Mouse (Mus musculus) CH12.LX (cell line): ENCODE data around the gene Pdf. TPM values are rescaled to one million over a fixed set of nuclear protein-coding genes. Genes with fewer than 3 reads are reported as not detected.

Experiments
- DNase-seq: peaks from one replicate; pipeline ENCODE4 v3.0.0-alpha.2; 2013; ENCODE audit errors: extremely low read depth
- H3K27ac ChIP-seq: 2 replicates; pipeline ENCODE4 v1.5.1; 2012; ENCODE audit warnings: low read depth, mild to moderate bottlenecking, control low read depth, moderate library complexity; ENCODE audit not compliant: insufficient read depth
- H3K27me3 ChIP-seq: replicated peaks from 2 replicates; pipeline ENCODE3; 2012; ENCODE audit warnings: inconsistent platforms
- H3K36me3 ChIP-seq, 2 experiments: replicated peaks in 1 of 2; 2 replicates each; pipeline versions ENCODE3 to v1.6.1; 2012; ENCODE audit warnings: inconsistent platforms in 1 of 2, low read length in 1 of 2, mild to moderate bottlenecking in 1 of 2, mixed read lengths in 1 of 2, moderate library complexity in 1 of 2; ENCODE audit not compliant: control insufficient read depth in 1 of 2, insufficient read depth in 1 of 2
- H3K4me1 ChIP-seq, 2 experiments: 2 replicates each; pipeline ENCODE4 v1.6.1; 2012; ENCODE audit warnings: inconsistent platforms in 1 of 2, moderate library complexity in 1 of 2; ENCODE audit not compliant: insufficient read depth in 2 of 2, control insufficient read depth in 1 of 2
- H3K4me2 ChIP-seq: 2 replicates; pipeline ENCODE4 v1.6.1; 2012; ENCODE audit warnings: low read depth, mild to moderate bottlenecking, control low read depth; ENCODE audit not compliant: poor library complexity, insufficient read depth, severe bottlenecking
- H3K4me3 ChIP-seq, 3 experiments: fragments of 150-350 bp in 1 of 3; sonication (generic) in 1 of 3; replicated peaks in 1 of 3; 2 replicates each; pipeline versions ENCODE3 to v1.5.1; 2011 to 2012; ENCODE audit warnings: low read depth in 2 of 3, low read length in 2 of 3, mild to moderate bottlenecking in 2 of 3, moderate library complexity in 2 of 3, control low read depth in 1 of 3, improper control_type of control experiment in 1 of 3, inconsistent platforms in 1 of 3, mixed read lengths in 1 of 3; ENCODE audit not compliant: poor library complexity in 1 of 3
- H3K79me2 ChIP-seq: replicated peaks from 2 replicates; pipeline ENCODE4 v1.6.1; 2012; ENCODE audit warnings: mild to moderate bottlenecking, moderate library complexity; ENCODE audit not compliant: control insufficient read depth, poor library complexity, insufficient read depth, severe bottlenecking; ENCODE audit errors: extremely low read depth
- H3K9ac ChIP-seq: 2 replicates; pipeline ENCODE4 v1.6.1; 2012; ENCODE audit warnings: low read depth, mild to moderate bottlenecking, control low read depth, moderate library complexity; ENCODE audit not compliant: insufficient read depth
- H3K9me3 ChIP-seq: replicated peaks from 2 replicates; pipeline ENCODE3; 2012; ENCODE audit warnings: low read length, inconsistent platforms, mixed read lengths
- BHLHE40 ChIP-seq: IDR thresholded peaks from 2 replicates; pipeline ENCODE4 v1.6.1; 2011; ENCODE audit warnings: mild to moderate bottlenecking, low read depth, low read length, improper control_type of control experiment
- CHD1 ChIP-seq: IDR thresholded peaks from 2 replicates; pipeline ENCODE4 v1.6.1; 2012; ENCODE audit warnings: low read depth, low read length, improper control_type of control experiment, inconsistent platforms
- CHD2 ChIP-seq: IDR thresholded peaks from 2 replicates; pipeline ENCODE4 v1.6.1; 2011; ENCODE audit warnings: low read length, improper control_type of control experiment
- CTCF ChIP-seq, 2 experiments: IDR thresholded peaks in 1 of 2; conservative IDR thresholded peaks in 1 of 2; 2 replicates each; pipeline ENCODE4 v1.5.1; 2011 to 2012; ENCODE audit warnings: low read depth in 2 of 2, low read length in 2 of 2, improper control_type of control experiment in 1 of 2, inconsistent platforms in 1 of 2, mild to moderate bottlenecking in 1 of 2, moderate library complexity in 1 of 2
- E2F4 ChIP-seq: IDR thresholded peaks from 2 replicates; pipeline ENCODE4 v1.6.1; 2011; ENCODE audit warnings: low read depth, low read length, improper control_type of control experiment; ENCODE audit not compliant: insufficient replicate concordance
- ELF1 ChIP-seq: IDR thresholded peaks from 2 replicates; pipeline ENCODE4 v1.6.1; 2014; ENCODE audit warnings: low read depth, mild to moderate bottlenecking, inconsistent platforms, low read length, improper control_type of control experiment
- EP300 ChIP-seq: IDR thresholded peaks from 2 replicates; pipeline ENCODE4 v1.6.1; 2011; ENCODE audit warnings: low read length, improper control_type of control experiment
- ETS1 ChIP-seq: conservative IDR thresholded peaks from 2 replicates; pipeline ENCODE4 v1.6.1; 2012; ENCODE audit warnings: low read depth, mild to moderate bottlenecking, inconsistent platforms, low read length, improper control_type of control experiment, moderate library complexity
- GABPA ChIP-seq: IDR thresholded peaks from 2 replicates; pipeline ENCODE4 v1.6.1; 2012; ENCODE audit warnings: low read depth, low read length, improper control_type of control experiment, inconsistent platforms; ENCODE audit not compliant: insufficient replicate concordance
- HCFC1 ChIP-seq: IDR thresholded peaks from 2 replicates; pipeline ENCODE4 v1.6.1; 2012; ENCODE audit warnings: low read depth, mild to moderate bottlenecking, inconsistent platforms, low read length, improper control_type of control experiment
- IRF4 ChIP-seq: IDR thresholded peaks from 2 replicates; pipeline ENCODE4 v1.6.1; 2014; ENCODE audit warnings: low read depth, mild to moderate bottlenecking, inconsistent platforms, low read length, improper control_type of control experiment
- JUN ChIP-seq: IDR thresholded peaks from 2 replicates; pipeline ENCODE4 v1.6.1; 2011; ENCODE audit warnings: low read depth, mild to moderate bottlenecking, low read length, improper control_type of control experiment, moderate library complexity; ENCODE audit not compliant: insufficient read depth
- JUND ChIP-seq: conservative IDR thresholded peaks from 2 replicates; pipeline ENCODE4 v1.6.1; 2011; ENCODE audit warnings: low read depth, low read length, improper control_type of control experiment
- KAT2A ChIP-seq: IDR thresholded peaks from 2 replicates; pipeline ENCODE4 v1.6.1; 2012; ENCODE audit warnings: low read length, improper control_type of control experiment, inconsistent platforms; ENCODE audit not compliant: insufficient replicate concordance
- MAFK ChIP-seq: IDR thresholded peaks from 2 replicates; pipeline ENCODE4 v1.6.1; 2011; ENCODE audit warnings: low read length, improper control_type of control experiment; ENCODE audit not compliant: insufficient replicate concordance
- MAX ChIP-seq: IDR thresholded peaks from 2 replicates; pipeline ENCODE4 v1.6.1; 2011; ENCODE audit warnings: low read length, improper control_type of control experiment
- MAZ ChIP-seq: IDR thresholded peaks from 2 replicates; pipeline ENCODE4 v1.6.1; 2012; ENCODE audit warnings: low read depth, mild to moderate bottlenecking, inconsistent platforms, low read length, improper control_type of control experiment, moderate library complexity
- MEF2A ChIP-seq: IDR thresholded peaks from 2 replicates; pipeline ENCODE4 v1.6.1; 2014; ENCODE audit warnings: low read depth, mild to moderate bottlenecking, inconsistent platforms, low read length, improper control_type of control experiment, borderline replicate concordance
- MXI1 ChIP-seq: IDR thresholded peaks from 2 replicates; pipeline ENCODE4 v1.6.1; 2011; ENCODE audit warnings: mild to moderate bottlenecking, low read depth, low read length, improper control_type of control experiment
- MYC ChIP-seq: IDR thresholded peaks from 2 replicates; pipeline ENCODE4 v1.6.1; 2011; ENCODE audit warnings: low read depth, mild to moderate bottlenecking, improper control_type of control experiment, low read length
- NELFE ChIP-seq: IDR thresholded peaks from 2 replicates; pipeline ENCODE4 v1.6.1; 2011; ENCODE audit warnings: low read depth, low read length, improper control_type of control experiment
- NRF1 ChIP-seq: IDR thresholded peaks from 2 replicates; pipeline ENCODE4 v1.6.1; 2014; ENCODE audit warnings: low read depth, mild to moderate bottlenecking, inconsistent platforms, low read length, improper control_type of control experiment, moderate library complexity
- PAX5 ChIP-seq: IDR thresholded peaks from 2 replicates; pipeline ENCODE4 v1.6.1; 2012; ENCODE audit warnings: low read length, inconsistent platforms, mixed read lengths
- POLR2A ChIP-seq: IDR thresholded peaks from 2 replicates; pipeline ENCODE4 v1.6.1; 2011; ENCODE audit warnings: low read depth, mild to moderate bottlenecking, improper control_type of control experiment, low read length
- POLR2AphosphoS2 ChIP-seq: IDR thresholded peaks from 2 replicates; pipeline ENCODE4 v1.6.1; 2011; ENCODE audit warnings: low read depth, low read length, improper control_type of control experiment
- RAD21 ChIP-seq: IDR thresholded peaks from 2 replicates; pipeline ENCODE4 v1.6.1; 2011; ENCODE audit warnings: low read depth, mild to moderate bottlenecking, low read length, improper control_type of control experiment, moderate library complexity
- RCOR1 ChIP-seq: conservative IDR thresholded peaks from 2 replicates; pipeline ENCODE4 v1.6.1; 2012; ENCODE audit warnings: low read depth, mild to moderate bottlenecking, inconsistent platforms, low read length, improper control_type of control experiment
- SIN3A ChIP-seq: IDR thresholded peaks from 2 replicates; pipeline ENCODE4 v1.6.1; 2012; ENCODE audit warnings: low read length, improper control_type of control experiment, inconsistent platforms
- SMC3 ChIP-seq: IDR thresholded peaks from 2 replicates; pipeline ENCODE4 v1.6.1; 2011; ENCODE audit warnings: low read depth, low read length, improper control_type of control experiment
- TBP ChIP-seq: conservative IDR thresholded peaks from 2 replicates; pipeline ENCODE4 v1.6.1; 2011; ENCODE audit warnings: low read depth, low read length, improper control_type of control experiment
- TCF12 ChIP-seq: IDR thresholded peaks from 2 replicates; pipeline ENCODE4 v1.6.1; 2014; ENCODE audit warnings: low read depth, mild to moderate bottlenecking, inconsistent platforms, low read length, improper control_type of control experiment
- UBTF ChIP-seq: IDR thresholded peaks from 2 replicates; pipeline ENCODE4 v1.6.1; 2012; ENCODE audit warnings: low read depth, mild to moderate bottlenecking, inconsistent platforms, low read length, improper control_type of control experiment, moderate library complexity
- USF1 ChIP-seq: IDR thresholded peaks from 2 replicates; pipeline ENCODE4 v1.6.1; 2014; ENCODE audit warnings: low read depth, mild to moderate bottlenecking, inconsistent platforms, low read length, improper control_type of control experiment
- USF2 ChIP-seq: conservative IDR thresholded peaks from 2 replicates; pipeline ENCODE4 v1.6.1; 2011; ENCODE audit warnings: low read depth, low read length, improper control_type of control experiment
- ZC3H11A ChIP-seq: IDR thresholded peaks from 2 replicates; pipeline ENCODE4 v1.6.1; 2012; ENCODE audit warnings: low read depth, mild to moderate bottlenecking, inconsistent platforms, low read length, improper control_type of control experiment
- ZMIZ1 ChIP-seq: IDR thresholded peaks from 2 replicates; pipeline ENCODE4 v1.6.1; 2012; ENCODE audit warnings: low read depth, mild to moderate bottlenecking, inconsistent platforms, low read length, improper control_type of control experiment
- ZNF384 ChIP-seq: IDR thresholded peaks from 2 replicates; pipeline ENCODE4 v1.6.1; 2012; ENCODE audit warnings: low read depth, low read length, improper control_type of control experiment, inconsistent platforms
- dilution Hi-C: fragments of 300-500 bp; cut with MboI; formaldehyde crosslinking; loops from 2 replicates; pipeline ENCODE4 v1.14.3; 2020; ENCODE audit warnings: low sequenced_read_pairs; ENCODE audit not compliant: extremely low pct_unique_long_range_greater_than_20kb, extremely low pct_ligation_motif_present
- in situ Hi-C: fragments of 300-500 bp; cut with MboI; formaldehyde crosslinking; loops from 3 replicates; pipeline ENCODE4 v1.14.3; 2019; ENCODE audit warnings: low sequenced_read_pairs, low pct_ligation_motif_present, low pct_unique_long_range_greater_than_20kb, mixed read lengths
- polyA plus RNA-seq: library from polyadenylated mRNA; unstranded; fragments of >175 nt; gene quantifications from 2 replicates; pipeline ENCODE4 v1.2.1, GENCODE M21; 2012; ENCODE audit warnings: low read depth; ENCODE audit not compliant: insufficient read length
- total RNA-seq, 2 experiments: library from RNA; depleted of rRNA; stranded (reverse); fragments of 300-350 nt in 1 of 2; fragments of >200 nt in 1 of 2; gene quantifications; 2 replicates each; pipeline ENCODE4 v1.2.3; 2012 to 2014

Pdf gene
- total RNA-seq (2012; rRNA removed) = 34.6 and 43.7 TPM in 2 replicates
- 49.4 and 50.2 TPM in 2 replicates for total RNA-seq (2014; rRNA removed)
- 36.8 and 38.9 TPM in 2 replicates for polyA plus RNA-seq

- Histone ChIP-seq H3K36me3 (peaks cover 65 to 76% of the 10 kb centered on the region in 2 experiments), H3K9me3 (no peaks in the 10 kb centered on the region), H3K4me2 (peak within 1 kb of the TSS; percentile 88), H3K9ac (peak within 1 kb of the TSS; percentile 74), H3K4me1 (peaks cover 5 to 39% of the 10 kb centered on the region in 2 experiments; a peak in 3 of 4 replicates), H3K4me3 (peak within 1 kb of the TSS; percentile 76 to 91 (median 90)), H3K27me3 (no peaks in the 10 kb centered on the region), H3K79me2 (peaks cover 24% of the 10 kb centered on the region), H3K27ac (peak within 1 kb of the TSS; percentile 80)
- peak; percentile 69 for DNase-seq
- in situ Hi-C loops (no loop called here), dilution Hi-C loops (no loop called here)
- TF ChIP-seq ZC3H11A = no peak
- peak; percentile 71 for TF ChIP-seq NELFE
- no peak for TF ChIP-seq JUN
- peak; percentile 69; the same call in 1 of the 2 replicates for TF ChIP-seq BHLHE40
- no peak for TF ChIP-seq E2F4
- TF ChIP-seq TCF12 = peak; percentile 55
- TF ChIP-seq MAFK = no peak
- TF ChIP-seq CHD1 = no peak; the same call in 1 of the 2 replicates
- peak; percentile 67 for TF ChIP-seq MAX
- no peak for TF ChIP-seq CTCF (conservative IDR thresholded peaks at IDR 0.05 in 1 of 2, IDR thresholded peaks at IDR 0.05 in 1 of 2; ENCODE audit: low read depth in 2 of 2, low read length in 2 of 2)
- TF ChIP-seq USF1 = no peak
- TF ChIP-seq EP300 = no peak
- peak; percentile 57 for TF ChIP-seq MYC
- no peak for TF ChIP-seq SMC3
- TF ChIP-seq TBP = peak; percentile 49; the same call in 1 of the 2 replicates
- TF ChIP-seq MEF2A = no peak
- TF ChIP-seq GABPA = no peak
- peak; percentile 80 for TF ChIP-seq HCFC1
- TF ChIP-seq JUND = no peak
- TF ChIP-seq UBTF = 0 out of 2 replicates have a peak, but pooled peaks have one; percentile 31
- peak; percentile 85 for TF ChIP-seq NRF1
- no peak for TF ChIP-seq ZNF384
- no peak; the same call in 1 of the 2 replicates for TF ChIP-seq POLR2AphosphoS2
- TF ChIP-seq ELF1 = peak; percentile 84
- no peak for TF ChIP-seq PAX5
- TF ChIP-seq IRF4 = peak; percentile 19; the same call in 1 of the 2 replicates
- 0 out of 2 replicates have a peak, but pooled peaks have one; percentile 11 for TF ChIP-seq CHD2
- peak; percentile 63 for TF ChIP-seq SIN3A
- no peak for TF ChIP-seq RAD21
- TF ChIP-seq KAT2A = 0 out of 2 replicates have a peak, but pooled peaks have one; percentile 40
- peak; percentile 86 for TF ChIP-seq POLR2A
- no peak for TF ChIP-seq ZMIZ1
- no peak for TF ChIP-seq RCOR1
- TF ChIP-seq MAZ = no peak
- TF ChIP-seq USF2 = no peak
- TF ChIP-seq MXI1 = peak; percentile 81; the same call in 1 of the 2 replicates
- no peak for TF ChIP-seq ETS1
Observed at GRCm38 (mm10) chr8:107048061-107048941, at the start of gene Pdf. TSS of gene Pdf (minus strand) at chr8:107048614.
